Mouse (Mus musculus) retina, postnatal 1 day (tissue): ENCODE measurements at regions not wholly inside any gene's neighbourhood (a gene's known extent, or its start where the extent isn't known, plus 50 kb on each side); places are given as distances from the start of the nearest gene placed in this dataset.

Source experiments
- DNase-seq: peaks from one replicate; pipeline ENCODE4 v3.0.0-alpha.2; 2012

DNA sequence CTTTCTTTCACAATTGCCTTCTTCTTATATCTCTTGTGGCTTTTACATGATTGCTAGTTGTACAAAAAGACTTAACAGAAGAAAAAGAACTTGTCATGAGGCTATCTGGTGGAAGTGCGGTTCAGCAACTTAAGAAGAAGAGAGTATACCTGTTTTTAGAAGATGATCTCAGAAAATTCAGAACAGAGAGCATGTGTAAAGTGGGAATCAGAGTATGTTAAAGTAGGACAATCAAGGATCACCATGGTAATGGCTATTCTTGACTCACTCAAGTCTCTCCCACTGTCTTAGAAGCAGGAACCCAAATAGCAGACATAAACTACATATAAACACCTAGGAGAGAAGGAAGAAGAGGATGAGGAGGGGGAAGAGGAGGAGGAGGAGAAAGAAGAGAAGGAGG, 857.9 kb upstream of the Nr2f1 start:
- no peak for DNase-seq

DNA sequence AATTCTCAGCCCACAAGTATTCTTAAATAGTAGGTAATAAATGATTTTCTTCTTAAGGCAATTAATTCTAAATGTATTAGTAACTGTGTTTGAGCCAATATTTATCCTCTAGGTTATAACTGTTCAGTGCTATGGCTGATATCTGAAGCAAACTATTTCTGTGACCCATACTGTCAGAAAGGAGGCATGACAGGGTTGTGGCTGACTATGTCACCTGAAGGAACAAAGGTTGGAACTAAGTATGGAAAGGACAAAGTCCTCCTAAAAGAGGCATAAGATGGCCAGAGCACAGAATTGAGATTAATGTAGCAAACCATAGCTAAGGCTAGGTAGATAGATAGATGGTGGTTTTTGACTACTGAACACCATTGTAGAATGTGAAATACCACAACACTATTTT, 854.9 kb upstream of the Nr2f1 start:
- no peak for DNase-seq

DNA sequence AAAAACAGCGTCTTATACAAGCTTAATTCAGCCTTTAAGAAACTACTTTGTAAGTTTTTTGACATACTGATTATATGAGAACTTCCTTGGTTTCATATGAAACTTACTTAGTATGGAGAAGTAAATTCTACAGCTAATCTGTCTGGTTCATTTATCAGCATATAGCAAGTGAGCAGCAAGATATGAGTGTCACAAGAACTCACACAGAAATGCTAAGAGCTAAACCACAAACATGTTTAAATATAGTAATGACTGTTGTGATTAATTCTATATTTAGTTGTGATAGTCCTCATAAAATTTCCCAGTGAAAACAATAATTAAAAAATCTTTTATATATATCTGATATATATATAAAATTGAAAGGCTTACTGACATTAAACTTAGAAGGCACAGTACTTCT, 853.9 kb upstream of the Nr2f1 start:
- DNase-seq: no peak

DNA sequence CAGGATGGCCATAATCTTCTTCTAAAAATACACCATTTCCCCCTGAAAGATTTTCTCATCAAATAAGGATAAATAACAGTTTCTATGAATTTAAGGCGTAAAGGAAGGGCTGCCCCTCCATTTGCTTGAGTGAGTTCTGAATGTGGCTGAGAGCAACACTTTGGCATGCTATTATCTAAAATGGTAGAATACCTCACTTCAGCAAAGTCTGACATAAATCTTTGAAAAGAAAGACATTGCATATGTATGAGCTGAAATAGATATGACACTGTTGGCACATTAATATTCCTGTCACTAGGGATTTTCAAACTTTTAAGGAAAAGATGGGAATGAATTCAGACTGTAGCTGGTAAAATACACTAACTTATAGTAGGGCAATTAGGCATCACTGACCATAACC, 847.7 kb upstream of the Nr2f1 start:
- peak; percentile 9 for DNase-seq

DNA sequence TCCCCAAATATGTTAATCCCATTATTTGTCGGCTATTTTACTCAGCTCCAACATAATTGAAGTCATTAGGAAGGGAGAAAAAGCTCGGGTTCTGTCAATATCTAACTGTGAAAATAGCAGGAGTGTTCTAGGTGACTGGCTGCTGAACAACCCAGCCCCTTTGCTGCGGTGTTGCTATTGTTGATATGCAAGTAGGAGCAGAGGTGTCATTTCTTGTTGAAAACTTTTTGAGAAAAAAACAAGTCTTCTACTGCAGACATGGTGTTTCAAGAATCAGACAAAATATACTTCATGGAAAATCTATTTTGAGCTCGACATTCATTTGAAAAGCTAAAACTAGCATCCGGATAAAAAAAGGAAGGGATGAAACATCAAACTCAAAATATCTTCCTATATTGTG, 845.1 kb upstream of the Nr2f1 start:
- no peak for DNase-seq

DNA sequence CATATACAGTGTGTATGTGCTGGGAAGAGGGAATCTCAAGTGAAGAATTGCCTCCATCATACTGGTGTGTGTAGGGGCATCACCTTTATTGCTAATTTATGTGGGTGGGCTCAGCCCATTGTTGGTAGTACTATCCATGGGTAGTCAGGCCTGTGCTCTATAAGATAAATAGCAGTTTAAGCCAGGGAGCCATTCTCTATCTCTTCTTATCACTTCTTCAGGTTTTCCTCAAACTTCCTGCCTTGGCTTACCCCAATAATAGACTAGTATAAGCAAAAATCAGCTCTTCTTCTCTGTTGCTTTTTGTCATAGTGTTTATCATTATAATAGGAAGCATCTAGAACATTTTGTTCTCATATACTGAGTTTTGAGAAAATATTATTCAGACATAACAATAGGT, 838.3 kb upstream of the Nr2f1 start:
- no peak for DNase-seq

DNA sequence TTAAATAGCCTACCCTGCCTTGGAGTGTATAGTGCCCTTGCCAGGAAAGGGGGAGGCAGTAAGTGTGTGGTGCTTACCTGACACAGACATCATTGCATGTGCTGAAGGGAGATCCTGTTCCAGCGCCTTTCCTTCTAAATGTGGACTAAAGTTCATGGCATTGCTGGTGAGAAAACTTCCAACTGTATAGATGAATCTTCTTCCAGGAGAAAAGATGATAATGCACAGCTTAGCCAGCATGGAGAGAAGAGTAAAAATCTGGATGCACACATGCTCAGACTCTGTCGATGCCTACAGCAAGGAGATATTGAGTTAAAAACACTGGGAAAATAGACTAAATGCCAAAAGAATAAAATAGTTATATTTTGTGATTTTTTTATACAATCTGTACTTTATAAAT, 835.7 kb upstream of the Nr2f1 start:
- DNase-seq: no peak

DNA sequence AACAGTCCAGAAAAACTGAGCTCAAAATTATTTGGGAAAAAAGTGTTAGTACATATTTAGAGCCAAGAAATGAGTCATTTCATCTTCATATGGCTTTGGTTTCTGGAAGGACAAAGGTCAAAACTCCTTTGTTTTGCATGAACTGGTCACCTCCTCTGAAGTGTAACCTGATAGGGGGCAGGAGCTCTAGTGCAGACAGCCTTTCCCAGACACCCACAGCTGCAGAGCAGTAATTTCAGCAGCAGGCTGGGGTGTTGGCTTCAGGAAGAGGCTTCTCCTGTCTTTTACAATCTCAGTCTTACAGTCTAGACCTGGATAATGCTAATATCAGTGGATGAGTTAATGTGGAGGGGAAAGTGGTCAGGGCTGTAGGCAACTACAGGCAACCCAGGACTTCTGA, 830.4 kb upstream of the Nr2f1 start:
- no peak for DNase-seq

DNA sequence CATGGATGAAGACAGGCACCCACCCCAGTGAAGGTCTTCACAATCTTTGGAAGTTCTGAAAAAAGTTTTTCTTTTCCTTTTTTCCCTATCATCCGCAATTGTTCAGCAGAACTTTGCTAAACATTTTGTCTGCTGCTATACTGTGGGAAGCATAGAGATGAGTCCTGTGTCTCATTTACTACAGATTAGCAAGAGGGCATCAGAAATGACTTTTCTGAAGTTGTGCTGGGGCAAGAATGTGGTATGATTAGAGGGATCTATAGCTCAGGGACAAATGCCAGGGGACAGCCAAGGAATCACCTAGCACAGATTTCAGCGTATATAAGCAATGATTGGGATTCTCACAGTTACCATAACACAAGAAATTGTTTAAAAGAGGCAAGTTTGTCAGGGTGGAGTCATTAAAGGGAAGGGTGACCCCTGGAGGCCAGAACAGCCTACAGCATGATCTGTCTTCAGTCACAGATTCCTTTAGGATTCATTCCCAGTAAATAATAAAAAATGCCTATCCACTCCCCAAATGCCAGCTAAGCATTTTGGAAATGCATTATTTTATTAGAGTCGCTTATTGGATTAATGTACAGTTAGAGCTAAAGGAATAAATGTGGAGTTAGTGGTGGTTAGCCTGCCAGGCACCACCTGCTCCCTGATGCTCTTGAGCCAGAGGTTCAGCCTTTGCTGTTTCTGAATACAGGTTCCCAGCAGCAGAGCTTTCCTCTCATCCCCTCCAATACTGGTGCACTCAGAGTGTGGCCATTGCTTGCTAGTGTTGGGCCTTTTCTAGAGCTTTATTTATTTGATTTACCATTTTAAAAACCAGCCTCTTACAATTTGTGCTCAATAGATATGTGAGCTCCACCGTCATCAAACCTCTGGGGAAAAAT, 828.6 kb upstream of the Nr2f1 start:
- DNase-seq: peak; percentile 58

DNA sequence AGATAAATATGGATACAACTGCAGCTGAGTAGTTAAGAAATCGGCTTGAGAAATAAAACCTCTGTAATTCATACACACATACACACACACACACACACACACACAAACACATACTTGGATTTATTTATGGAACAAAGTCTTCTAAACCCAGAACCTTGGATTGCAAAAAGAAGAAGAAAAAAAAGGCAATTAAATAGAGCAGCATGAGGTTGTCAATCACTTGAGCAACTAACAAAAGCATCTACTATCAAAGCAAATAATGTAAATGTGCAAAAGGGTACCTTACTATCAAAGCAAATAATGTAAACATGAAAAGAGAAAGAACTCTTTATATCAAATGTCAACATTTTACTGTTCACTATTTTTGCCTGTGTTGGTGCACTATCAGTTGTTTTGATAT, 826.1 kb upstream of the Nr2f1 start:
- no peak for DNase-seq

DNA sequence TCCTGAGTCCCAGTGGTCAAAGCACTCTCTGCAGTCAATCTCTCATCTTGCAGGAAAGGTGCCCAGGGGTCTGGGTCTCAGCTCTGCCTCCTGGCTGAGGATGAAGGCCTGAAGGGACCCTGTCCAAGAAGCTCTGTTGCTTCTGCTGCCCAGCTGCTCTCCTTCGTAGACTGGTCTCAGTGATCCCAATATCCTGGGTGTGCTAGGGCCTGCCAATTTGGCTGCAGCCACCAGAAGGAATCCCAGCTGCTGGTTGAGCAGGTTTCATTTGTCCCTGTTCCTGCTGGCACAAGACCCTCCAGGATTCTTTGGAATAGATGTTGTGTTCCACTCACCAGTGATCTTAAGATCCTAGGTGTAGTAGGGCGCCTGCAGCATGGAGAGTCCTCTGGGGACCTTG, 818.5 kb upstream of the Nr2f1 start:
- no peak for DNase-seq

DNA sequence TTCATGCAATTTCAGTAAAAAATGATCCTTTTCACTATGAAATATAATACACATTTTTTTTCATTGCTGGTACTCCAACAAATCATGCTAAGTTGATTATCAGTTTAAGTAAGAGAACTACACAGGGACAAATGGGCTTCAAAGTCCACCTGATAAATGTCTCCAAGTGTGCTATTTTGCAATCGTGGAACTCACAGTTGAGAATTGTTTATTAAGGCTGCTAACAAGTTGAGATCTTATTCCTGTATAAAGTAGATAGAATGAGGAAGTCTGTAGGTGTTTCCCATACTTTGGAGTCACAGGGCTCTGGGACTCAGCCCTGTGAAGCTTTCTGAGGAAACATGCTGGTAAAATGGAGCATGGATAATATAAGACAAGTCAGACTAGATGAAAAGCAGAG, 803.8 kb upstream of the Nr2f1 start:
- no peak for DNase-seq

DNA sequence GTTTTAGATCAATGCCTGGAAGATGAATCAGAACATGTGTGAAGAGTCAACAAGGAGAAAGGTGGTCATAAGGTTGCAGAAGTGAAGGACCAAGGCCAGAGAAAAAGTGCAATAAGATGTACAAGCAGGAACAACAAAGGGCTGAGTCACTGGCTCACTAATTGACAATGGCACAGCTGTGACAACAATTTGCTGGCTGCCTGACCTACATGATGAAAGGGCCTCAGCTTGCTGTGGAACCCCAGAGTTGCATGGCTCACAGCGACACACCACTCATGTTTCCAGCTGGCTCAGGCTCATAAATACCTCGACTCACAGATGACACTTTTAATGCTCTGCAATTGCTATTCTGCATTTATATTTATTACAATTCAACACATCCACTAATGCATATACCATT, 799.3 kb upstream of the Nr2f1 start:
- DNase-seq: peak; percentile 79

DNA sequence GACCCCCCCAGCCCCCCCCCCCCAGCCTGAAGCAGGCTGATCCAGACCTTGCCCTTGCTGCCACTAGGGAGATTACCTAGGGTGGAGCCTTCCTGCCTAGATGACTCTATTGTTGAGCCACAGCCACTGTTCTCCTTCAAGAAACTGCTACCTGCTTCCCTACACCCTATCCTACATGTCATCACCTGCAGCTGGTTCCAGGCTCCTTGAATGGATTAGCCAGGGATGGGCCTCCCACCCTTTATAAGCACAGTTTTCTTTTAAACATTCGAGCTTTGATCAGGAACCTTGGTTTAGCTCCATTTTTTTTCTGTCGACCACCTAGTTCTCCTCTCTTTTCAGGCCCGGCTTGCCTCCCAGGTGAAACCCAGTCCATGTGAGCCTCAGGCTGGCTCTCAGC, 792.8 kb upstream of the Nr2f1 start:
- DNase-seq: no peak

DNA sequence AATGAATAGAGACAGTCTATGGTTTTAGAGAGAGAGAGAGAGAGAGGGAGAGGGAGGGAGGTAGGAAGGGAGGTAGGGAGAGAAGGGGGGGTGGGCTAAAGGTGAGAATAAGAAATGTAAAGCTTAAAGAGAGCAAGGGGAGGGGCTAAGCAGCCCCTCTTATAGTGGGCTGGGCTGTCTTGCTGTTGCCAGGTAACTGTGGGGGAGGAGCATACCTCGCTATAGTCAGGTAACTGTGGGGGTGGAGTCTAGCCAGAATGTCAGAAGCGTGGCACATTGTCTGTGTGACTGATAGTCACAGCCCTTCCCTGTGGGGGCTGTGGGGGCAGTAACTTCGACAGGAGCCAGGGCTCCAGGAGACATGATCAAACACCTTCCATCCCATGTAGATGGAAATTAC, 786.4 kb upstream of the Nr2f1 start:
- no peak for DNase-seq

DNA sequence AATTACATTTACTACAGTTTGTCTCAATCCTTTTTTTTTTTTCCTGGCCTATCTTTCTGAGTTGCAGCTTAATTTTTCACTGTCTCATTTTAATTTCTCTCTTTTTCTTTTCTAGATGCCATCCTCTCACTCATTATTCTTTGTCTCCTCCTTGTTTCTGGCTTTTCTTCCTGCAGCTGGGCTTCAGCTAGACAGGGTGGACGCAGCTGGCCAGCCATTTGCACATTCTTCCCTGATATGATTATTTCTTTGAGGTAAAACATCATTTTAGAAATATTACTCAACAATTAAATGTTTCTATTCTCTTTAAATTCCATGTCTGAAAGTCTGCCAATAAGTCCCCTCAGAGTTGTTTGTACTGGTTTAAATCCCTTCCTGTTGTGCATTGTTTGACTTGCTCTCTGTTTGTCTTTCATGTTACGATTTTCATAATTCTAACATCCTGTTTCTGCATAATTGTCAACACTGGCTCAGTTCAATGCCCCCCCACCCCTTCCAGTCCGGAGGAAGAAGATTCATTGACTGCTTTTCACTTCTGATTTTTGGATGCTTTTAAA, 777.7 kb upstream of the Nr2f1 start:
- DNase-seq: no peak

DNA sequence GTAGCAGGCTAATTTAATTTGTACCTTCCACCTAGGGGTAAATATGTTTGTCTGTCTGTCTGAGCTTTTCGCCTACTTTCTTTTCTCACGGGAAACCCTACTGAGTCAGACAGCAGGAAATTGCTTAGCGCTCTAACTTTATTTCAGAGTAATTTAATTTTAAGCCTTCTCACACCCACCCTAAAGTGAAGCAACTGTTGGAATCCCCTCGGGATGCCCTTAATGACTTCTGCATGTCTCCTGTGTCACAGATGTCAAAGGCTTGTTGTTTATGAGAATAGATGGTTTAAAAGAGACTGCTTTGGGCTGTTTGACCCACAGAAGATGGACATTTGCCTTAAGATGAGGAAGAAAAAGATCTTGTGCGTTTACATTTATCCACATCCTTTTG, 738.8 kb upstream of the Nr2f1 start:
- peak; percentile 5 for DNase-seq

DNA sequence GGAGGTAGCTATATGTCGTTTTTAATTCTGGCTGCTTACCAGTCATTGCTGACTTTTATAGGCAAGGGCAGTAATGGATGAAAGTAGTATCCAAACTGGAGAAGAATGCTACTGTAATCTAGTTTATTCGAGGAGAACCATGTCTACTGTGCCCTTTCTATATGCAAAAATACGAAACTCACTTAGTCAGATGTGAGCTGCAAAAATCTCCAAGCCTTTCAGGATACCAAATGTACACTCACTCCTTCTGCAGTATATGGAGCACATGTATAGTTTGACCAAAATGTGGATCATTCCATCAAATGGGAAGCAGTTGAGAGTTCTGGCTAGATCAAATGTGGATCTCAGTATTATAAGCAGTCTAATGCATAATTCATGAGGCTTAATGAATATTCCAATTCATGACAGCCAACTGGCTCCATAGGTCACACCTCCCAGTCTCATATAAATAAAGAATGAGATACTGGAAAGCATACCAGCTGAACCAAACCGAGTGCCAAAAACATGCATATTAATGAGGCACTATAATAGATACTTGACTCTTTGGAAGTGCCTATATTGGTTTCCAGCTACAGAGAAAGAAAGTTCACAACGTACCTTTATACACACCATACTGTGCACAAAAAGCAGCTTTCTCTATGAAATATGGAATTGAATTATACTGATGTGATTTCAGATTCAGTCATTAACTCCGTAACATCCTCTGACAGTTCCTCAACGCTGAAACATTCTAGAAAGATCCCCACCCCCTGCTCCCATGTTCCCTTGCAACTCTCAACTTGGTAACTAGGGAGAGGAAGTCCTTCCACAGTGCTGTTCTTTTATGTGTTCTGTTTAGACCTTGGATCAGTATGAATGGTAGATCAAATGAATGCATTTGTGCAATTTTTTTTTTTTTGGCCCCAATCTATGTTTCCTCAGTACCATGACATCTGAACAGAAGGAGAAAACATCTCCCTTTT, 738.1 kb upstream of the Nr2f1 start:
- DNase-seq: peak; percentile 65

DNA sequence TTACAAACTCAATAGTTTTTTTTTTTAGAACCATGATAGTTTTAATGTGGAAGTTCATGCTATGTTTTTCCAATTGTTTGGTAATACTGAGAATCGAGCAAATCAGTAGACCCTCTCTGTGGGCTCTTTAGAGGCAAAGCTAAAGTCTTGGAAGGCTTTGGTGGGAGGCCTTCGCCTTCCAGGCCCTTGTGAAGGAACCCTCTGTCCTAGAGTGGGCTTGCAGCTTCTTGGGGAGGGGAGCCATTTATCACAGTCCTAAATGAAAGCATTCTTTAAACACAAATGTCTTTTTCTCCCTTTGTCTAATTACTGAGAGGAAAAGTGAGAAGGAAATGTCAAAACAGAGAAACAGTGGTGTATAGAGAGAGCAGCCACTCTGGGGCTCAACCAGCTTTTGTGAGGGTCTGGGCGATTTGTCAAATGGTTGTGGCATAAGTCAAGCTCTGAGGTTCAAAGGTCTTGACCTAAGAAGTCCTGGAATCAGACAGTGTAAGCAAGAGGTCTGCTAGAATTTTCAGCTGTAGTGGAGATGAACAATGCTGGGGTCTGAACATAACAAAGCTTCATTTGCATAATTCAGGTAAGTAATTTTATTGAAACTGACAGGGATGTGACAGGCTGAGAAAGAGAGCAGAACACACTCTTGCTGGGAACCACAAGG, 736.6 kb upstream of the Nr2f1 start:
- DNase-seq: peak; percentile 52

DNA sequence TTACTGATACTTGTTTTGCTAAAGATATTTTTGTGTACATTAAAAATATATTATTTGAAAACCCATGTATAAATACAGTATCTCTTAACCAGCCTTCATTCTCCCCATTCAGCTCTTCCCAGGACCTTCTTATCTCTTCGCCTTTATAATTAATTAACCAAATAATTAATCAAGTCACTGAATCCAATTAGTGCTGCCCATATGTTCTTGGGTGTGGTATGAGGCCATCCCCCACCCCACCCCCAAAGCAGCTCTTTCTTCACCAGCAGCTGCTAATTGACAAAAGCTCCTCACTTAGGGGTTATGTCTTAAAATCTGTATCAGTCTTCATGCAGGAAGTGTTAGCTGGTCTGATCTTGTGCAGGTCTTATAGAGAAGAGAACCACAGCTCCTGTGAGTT, 728.8 kb upstream of the Nr2f1 start:
- DNase-seq: peak; percentile 64

DNA sequence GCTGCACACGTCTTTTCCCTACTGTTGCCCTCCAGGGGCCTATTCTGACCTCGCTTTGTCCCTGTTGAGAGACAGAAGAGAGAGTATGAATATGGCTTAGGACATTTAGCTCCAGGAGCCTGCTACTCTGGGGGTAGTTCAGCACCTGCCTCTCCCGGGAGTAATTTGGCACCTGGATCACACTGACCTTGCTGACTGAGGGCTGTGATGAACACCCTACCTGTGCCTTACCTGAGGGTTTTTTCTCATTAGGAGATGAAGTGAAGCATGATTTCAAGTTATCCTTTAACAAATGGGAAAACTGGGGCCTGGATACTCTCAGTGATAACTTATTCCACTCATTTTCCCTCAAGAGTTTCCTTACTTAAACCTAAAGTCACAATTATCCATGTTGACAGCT, 721.2 kb upstream of the Nr2f1 start:
- DNase-seq: no peak

DNA sequence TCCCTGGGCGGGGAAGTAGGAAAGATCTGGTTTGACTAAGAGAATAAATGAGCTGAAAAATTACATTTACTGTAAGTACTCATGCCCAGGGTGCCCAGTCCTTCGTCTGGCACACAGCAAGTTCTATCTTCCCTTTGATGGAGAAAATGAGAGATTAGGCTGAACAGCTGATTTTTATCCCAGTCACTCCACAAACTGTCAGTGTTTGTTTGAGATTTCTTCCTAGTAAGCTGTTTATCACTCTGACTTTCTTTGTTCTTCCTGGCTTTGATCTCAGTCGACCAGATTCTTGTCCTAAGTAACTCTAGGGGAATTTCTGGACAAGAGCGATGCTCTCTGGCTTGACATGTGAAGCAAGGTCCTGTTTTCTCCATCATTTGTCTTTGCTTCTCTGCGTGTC, 710.3 kb upstream of the Nr2f1 start:
- DNase-seq: peak; percentile 14

DNA sequence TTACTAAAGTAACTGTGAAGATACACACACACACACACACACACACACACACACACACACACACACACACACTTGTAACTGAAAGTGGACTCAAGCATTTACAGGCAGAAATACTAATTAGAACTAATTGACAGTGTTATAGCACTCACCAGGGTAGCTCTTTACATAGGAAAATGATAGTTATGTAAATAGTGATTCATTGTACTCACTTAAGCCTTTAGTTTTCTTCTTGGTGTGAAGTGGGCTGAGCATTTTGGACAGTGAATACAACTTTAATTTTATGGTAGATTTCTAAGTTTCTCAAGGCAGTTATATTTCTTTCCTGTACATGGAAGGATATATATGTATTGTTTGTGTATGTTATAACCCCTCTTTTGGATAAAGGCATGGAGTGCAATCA, 704.5 kb upstream of the Nr2f1 start:
- DNase-seq: peak; percentile 46
